Mouse (Mus musculus): ENCODE results near the gene Gucy1a1. TPM values are rescaled to one million over a fixed set of nuclear protein-coding genes. Genes with fewer than 3 reads are reported as not detected.
"Not testable (repeated sequence)": the region's sequence is repeated elsewhere in the genome, so short reads cannot be mapped to it uniquely, and the experiment has no call there.

Gene Gucy1a1
- total RNA-seq (2018; cell fraction: chromatin; rRNA removed): under 1 TPM in 4 of 26 experiments, not detected in 22; 0.08 to 0.73 (median 0.19) TPM
- total RNA-seq (2018; cell fraction: cytosol; rRNA removed): under 1 TPM in 9 of 26 experiments, not detected in 17; under 0.01 to 0.09 (median 0.04) TPM
- under 1 TPM in 4 of 26 experiments, not detected in 22; 0.10 to 0.22 (median 0.13) TPM for total RNA-seq (2018; cell fraction: nucleus; rRNA removed)
- polyA plus RNA-seq (2018): 0.05 to 0.09 TPM in 2 of 3 replicates, not detected in the other

DNA sequence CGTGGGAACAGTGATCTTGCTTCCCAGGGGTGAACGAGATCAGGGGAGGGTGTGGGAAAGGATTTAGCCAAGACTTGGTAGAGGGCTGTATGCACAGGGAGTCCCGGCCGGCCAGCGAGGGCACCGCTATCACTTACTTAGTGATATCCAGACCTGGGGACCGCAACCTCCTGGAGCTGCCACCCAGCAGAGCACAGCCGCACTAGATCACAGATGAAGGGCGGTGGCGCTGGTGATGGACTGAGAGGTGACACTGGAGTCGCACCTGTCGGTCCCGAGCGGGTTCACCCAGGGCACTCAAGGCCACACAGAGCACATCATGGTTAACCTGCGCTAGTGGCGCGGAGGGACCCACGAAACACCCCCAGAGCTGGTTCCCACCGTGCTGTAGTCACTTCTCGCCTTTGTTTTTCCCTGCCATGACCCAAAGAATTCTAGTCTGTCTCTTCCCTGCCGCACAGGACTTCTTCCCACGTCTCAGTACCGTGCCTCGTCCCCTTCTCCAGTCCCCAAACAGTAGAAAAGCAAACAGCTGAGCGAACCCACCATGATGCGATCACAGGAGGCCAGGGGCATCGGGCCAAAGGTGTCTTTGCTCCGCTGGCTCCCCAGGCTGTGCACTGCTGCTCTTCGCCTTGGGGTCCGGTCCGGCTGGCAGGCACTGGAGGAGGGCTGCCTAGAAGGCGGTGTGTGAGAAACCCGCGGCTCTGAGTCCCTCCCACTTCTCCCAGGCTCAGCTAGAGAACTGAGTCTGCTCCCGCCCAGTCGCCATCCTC is at the start of gene Gucy1a1:
Gene Gucy1a1, minus strand, starts transcription at position 664 of the 776 bp plus-strand sequence.
- H3K27ac ChIP-seq: no peak within 1 kb of the TSS
- WGBS (ENCODE audit: missing documents): 2% methylated on average over 32 of the region's 36 CpGs
- H3K36me3 ChIP-seq (ENCODE audit: inconsistent target): no peaks in the 10 kb centered on the region
- H3K79me2 ChIP-seq (ENCODE audit: inconsistent target): no peaks in the 10 kb centered on the region
- H3K4me3 ChIP-seq (ENCODE audit: inconsistent target): no peak within 1 kb of the TSS

DNA sequence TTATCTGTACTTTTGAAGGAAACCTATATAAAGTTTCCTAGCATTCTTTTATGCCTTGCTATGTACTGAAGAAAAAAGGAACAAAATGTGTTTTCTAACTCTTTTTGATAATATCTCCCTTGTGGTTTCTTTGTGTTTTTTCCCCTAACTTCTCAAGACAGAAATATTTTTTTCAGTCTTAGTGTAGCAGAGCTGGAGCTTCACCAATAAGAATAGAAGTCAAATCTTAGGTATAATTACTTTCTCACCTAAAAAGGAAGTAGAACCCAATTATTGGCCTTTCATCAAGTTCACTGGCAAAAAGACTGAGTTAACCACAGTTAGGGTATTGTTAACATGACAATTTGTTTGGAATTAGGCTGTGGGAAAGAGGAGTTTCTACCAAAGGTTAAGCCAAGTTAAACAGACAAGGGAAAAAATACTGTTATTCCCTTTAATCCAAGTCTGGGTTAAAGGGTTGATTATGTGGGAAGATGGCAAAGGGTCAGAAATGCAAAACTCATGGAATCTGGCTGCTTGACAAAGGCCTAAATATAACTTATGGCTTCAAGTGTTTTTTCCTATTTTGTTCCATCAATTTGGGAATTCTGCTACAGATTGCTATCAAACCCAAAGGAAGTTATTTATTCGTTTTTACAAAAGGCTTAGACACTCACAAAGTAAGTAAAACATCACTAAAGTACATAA is 46.1 kb upstream of the Gucy1a1 start:
- Histone ChIP-seq H3K27ac (no peak overlapping the region), H3K36me3 (ENCODE audit: inconsistent target) (no peaks in the 10 kb centered on the region), H3K79me2 (ENCODE audit: inconsistent target) (no peaks in the 10 kb centered on the region), H3K4me3 (ENCODE audit: inconsistent target) (no peak overlapping the region)
- 18% methylated on average over 1 of the region's 1 CpGs for WGBS (ENCODE audit: missing documents)

DNA sequence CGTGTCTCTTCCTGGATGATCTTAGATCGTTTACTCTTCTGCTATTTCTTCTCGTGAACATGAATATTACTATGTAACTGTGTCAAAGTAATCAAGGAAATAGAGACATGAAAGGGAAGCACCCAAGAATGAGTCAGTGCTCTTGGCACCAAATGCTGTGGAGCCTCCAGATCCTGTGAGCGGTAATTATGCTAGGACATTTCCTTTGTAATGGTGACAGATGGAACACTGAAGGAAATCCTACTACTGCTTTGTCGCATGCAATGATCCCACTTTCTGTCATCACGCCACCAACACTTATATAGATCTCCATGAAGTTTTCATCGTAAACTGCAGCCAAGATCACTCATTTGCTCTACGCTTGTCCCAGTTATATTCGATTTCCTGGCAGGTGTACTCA is 40.0 kb upstream of the Gucy1a1 start:
- whole genome bisulfite sequencing (ENCODE audit: missing documents): 77% methylated on average over 9 of the region's 9 CpGs
- Histone ChIP-seq H3K4me3 (ENCODE audit: inconsistent target) (no peak overlapping the region), H3K27ac (no peak overlapping the region), H3K79me2 (ENCODE audit: inconsistent target) (no peaks in the 10 kb centered on the region), H3K36me3 (ENCODE audit: inconsistent target) (no peaks in the 10 kb centered on the region)

- Histone ChIP-seq H3K27ac (no peak overlapping the region), H3K4me3 (ENCODE audit: inconsistent target) (no peak overlapping the region), H3K79me2 (ENCODE audit: inconsistent target) (no peaks in the 10 kb centered on the region), H3K36me3 (ENCODE audit: inconsistent target) (no peaks in the 10 kb centered on the region)
Measured at GRCm38 (mm10) chr3:82181500-82181899, 35.9 kb upstream of the Gucy1a1 start.

- no peaks in the 10 kb centered on the region for H3K79me2 ChIP-seq (ENCODE audit: inconsistent target)
- H3K4me3 ChIP-seq (ENCODE audit: inconsistent target): no peak overlapping the region
- H3K27ac ChIP-seq: no peak overlapping the region
- 83% methylated on average over 3 of the region's 3 CpGs for WGBS (ENCODE audit: missing documents)
- H3K36me3 ChIP-seq (ENCODE audit: inconsistent target): no peaks in the 10 kb centered on the region
Measured at GRCm38 (mm10) chr3:82180253-82180652, 34.7 kb upstream of the Gucy1a1 start.

GRCm38 (mm10) chr3:82175501-82175900 is 29.9 kb upstream of the Gucy1a1 start:
- no peaks in the 10 kb centered on the region for H3K36me3 ChIP-seq (ENCODE audit: inconsistent target)
- H3K4me3 ChIP-seq (ENCODE audit: inconsistent target): no peak overlapping the region
- no peaks in the 10 kb centered on the region for H3K79me2 ChIP-seq (ENCODE audit: inconsistent target)
- H3K27ac ChIP-seq: no peak overlapping the region
- WGBS (ENCODE audit: missing documents): 14% methylated on average over 1 of the region's 1 CpGs

GRCm38 (mm10) chr3:82167064-82167463 is 21.5 kb upstream of the Gucy1a1 start:
- no peaks in the 10 kb centered on the region for H3K79me2 ChIP-seq (ENCODE audit: inconsistent target)
- 60% methylated on average over 2 of the region's 2 CpGs for WGBS (ENCODE audit: missing documents)

DNA sequence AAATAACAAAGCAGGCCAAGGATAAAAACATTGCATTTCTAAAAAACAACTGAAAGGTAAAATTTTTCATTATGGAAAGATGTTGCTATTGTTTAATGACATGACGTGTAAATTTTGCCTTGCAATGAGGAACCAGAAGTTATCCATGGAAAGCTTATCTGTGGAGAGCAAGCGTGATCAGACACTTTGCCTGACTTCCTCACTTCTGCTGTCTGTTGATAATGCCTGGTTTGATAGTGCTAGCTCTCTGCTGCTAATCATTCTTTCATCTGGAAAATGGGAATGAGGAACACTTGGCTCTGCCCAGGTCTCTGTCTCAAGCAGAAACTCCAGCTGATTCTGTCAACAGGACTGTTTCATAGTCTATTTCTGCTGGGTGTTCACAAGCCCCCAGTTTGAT is 20.3 kb upstream of the Gucy1a1 start:
- WGBS (ENCODE audit: missing documents): 62% methylated on average over 2 of the region's 2 CpGs

More at GRCm38 (mm10) chr3:82167064-82167463, 21.5 kb upstream of the Gucy1a1 start:
- no peaks in the 10 kb centered on the region for H3K36me3 ChIP-seq (ENCODE audit: inconsistent target)
- H3K27ac ChIP-seq: no peak overlapping the region
- H3K4me3 ChIP-seq (ENCODE audit: inconsistent target): no peak overlapping the region

GRCm38 (mm10) chr3:82162992-82163391 is 17.4 kb upstream of the Gucy1a1 start:
- WGBS (ENCODE audit: missing documents): 100% methylated on average over 1 of the region's 1 CpGs
- H3K4me3 ChIP-seq (ENCODE audit: inconsistent target); H3K27ac ChIP-seq; H3K36me3 ChIP-seq (ENCODE audit: inconsistent target); H3K79me2 ChIP-seq (ENCODE audit: inconsistent target): not testable (repeated sequence)

More for the DNA sequence above, 20.3 kb upstream of the Gucy1a1 start:
- H3K4me3 ChIP-seq (ENCODE audit: inconsistent target): no peak overlapping the region
- no peaks in the 10 kb centered on the region for H3K36me3 ChIP-seq (ENCODE audit: inconsistent target)
- H3K79me2 ChIP-seq (ENCODE audit: inconsistent target): no peaks in the 10 kb centered on the region
- no peak overlapping the region for H3K27ac ChIP-seq

DNA sequence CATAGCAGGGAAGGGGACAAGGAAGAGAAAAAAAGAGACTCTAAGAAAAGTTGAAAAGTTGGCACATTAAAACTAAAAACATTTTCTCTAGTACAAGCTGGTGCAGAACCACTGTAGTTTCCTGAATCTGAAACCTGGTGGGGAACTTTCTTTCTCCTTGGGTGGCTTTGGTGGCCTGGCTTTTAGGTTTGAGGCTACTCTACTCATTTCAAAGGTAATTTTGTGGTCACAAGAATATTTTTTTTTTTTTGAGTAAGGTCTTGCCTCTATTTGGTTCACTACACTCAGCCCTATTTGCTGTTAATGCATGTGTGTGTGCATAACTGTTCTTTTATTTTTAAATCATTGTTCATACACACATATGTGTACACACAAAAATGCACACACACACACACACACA is 389 bp upstream of the Gucy1a1 start:
- Histone ChIP-seq H3K27ac (no peak overlapping the region), H3K36me3 (ENCODE audit: inconsistent target) (no peaks in the 10 kb centered on the region), H3K4me3 (ENCODE audit: inconsistent target) (no peak overlapping the region), H3K79me2 (ENCODE audit: inconsistent target) (no peaks in the 10 kb centered on the region)

- WGBS (ENCODE audit: missing documents): 4% methylated on average over 14 of the region's 14 CpGs
Measured at GRCm38 (mm10) chr3:82144725-82145125, 864 bp downstream of the Gucy1a1 start.

GRCm38 (mm10) chr3:82140781-82141180 is 4.8 kb downstream of the Gucy1a1 start:
- H3K79me2 ChIP-seq (ENCODE audit: inconsistent target): no peaks in the 10 kb centered on the region
- H3K27ac ChIP-seq: no peak overlapping the region
- 3% methylated on average over 5 of the region's 5 CpGs for WGBS (ENCODE audit: missing documents)
- H3K36me3 ChIP-seq (ENCODE audit: inconsistent target): no peaks in the 10 kb centered on the region
- no peak overlapping the region for H3K4me3 ChIP-seq (ENCODE audit: inconsistent target)

More at GRCm38 (mm10) chr3:82144725-82145125, 864 bp downstream of the Gucy1a1 start:
- Histone ChIP-seq H3K27ac (no peak overlapping the region), H3K4me3 (ENCODE audit: inconsistent target) (no peak overlapping the region), H3K79me2 (ENCODE audit: inconsistent target) (no peaks in the 10 kb centered on the region), H3K36me3 (ENCODE audit: inconsistent target) (no peaks in the 10 kb centered on the region)

DNA sequence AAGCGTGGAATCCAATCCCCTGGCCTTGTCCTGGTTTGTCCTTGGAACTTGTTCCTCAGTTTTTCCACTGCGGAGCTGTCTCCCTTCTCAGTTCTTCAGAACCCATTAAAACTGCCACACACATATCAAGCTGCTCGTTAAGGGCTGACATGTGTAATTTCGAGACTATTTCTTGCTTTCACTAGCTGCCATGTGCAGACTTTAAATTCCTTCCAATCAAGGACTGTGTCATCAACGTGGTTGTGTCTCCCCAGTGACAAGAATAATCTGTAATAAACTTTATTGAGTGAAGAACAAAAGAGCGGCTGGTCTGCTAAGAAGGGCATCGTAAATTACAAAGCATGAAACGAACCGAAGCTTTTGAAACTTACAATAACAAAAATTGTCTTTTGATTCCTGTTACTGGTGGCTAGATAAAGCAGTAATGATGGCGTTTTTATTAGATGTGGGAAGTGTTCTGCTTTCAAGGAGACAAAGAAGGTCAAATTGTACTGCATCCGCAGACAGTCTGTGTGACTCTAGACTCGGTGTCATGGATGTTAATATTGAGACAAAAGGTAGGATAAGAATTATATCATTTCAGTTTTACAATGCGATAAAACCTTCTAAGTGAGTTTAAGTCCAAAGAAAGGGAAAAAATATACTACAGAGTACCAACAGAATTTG is 7.5 kb downstream of the Gucy1a1 start:
- H3K4me3 ChIP-seq (ENCODE audit: inconsistent target): no peak overlapping the region
- no peaks in the 10 kb centered on the region for H3K79me2 ChIP-seq (ENCODE audit: inconsistent target)
- H3K27ac ChIP-seq: no peak overlapping the region
- no peaks in the 10 kb centered on the region for H3K36me3 ChIP-seq (ENCODE audit: inconsistent target)
- 90% methylated on average over 13 of the region's 13 CpGs for WGBS (ENCODE audit: missing documents)

DNA sequence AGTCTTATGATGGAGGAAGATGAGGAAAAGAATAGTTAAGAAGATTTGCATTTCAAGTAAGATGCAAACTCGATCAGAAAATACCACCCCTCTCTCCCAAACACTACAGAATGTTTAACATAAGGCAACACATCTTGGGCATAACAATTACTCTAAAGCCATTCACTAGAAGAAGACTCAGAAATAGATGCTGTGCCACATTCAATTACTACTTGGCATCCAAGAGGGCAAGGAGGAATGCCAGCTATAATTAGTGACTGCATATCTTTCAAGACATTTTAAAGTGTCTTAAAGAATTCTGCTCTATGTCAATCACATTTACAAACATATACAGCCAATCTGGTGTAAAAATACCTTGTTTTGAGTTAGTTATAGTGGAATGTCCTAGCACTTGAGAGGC is 10.1 kb downstream of the Gucy1a1 start:
- no peak overlapping the region for H3K27ac ChIP-seq
- WGBS (ENCODE audit: missing documents): 82% methylated on average over 1 of the region's 1 CpGs
- no peak overlapping the region for H3K4me3 ChIP-seq (ENCODE audit: inconsistent target)
- no peaks in the 10 kb centered on the region for H3K79me2 ChIP-seq (ENCODE audit: inconsistent target)
- H3K36me3 ChIP-seq (ENCODE audit: inconsistent target): no peaks in the 10 kb centered on the region

DNA sequence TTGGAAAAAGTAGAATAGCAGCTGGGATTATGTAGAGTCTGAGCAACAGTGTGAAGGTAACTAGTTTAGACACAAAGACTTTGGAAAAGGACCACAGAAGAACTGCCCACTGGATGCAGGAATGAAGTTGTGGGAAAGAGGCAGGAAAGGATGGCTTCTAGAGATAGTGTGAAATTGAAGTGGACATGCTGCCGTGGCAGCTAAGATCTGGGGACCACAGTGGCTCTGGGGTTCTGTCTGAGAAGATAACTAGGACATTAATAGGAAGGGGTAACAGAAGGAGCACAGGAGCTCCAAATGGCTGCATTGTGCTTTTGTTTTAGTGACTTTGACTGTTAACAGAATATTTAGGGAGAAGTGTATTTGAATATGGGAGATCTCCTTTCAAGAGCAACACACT is 16.3 kb downstream of the Gucy1a1 start:
- Histone ChIP-seq H3K27ac (no peak overlapping the region), H3K79me2 (ENCODE audit: inconsistent target) (no peaks in the 10 kb centered on the region), H3K4me3 (ENCODE audit: inconsistent target) (no peak overlapping the region), H3K36me3 (ENCODE audit: inconsistent target) (no peaks in the 10 kb centered on the region)
- 67% methylated on average over 1 of the region's 1 CpGs for WGBS (ENCODE audit: missing documents)
